Mouse (Mus musculus) G1E (cell line): ENCODE data around the gene Ttc28.

ENCODE experiments used
- CTCF ChIP-seq: IDR thresholded peaks from 2 replicates; pipeline ENCODE4 v1.5.1; 2012; ENCODE audit warnings: low read depth, low read length, inconsistent platforms, mixed read lengths
- GATA1 ChIP-seq: IDR thresholded peaks from 2 replicates; pipeline ENCODE4 v1.6.1; 2012; ENCODE audit warnings: borderline replicate concordance, low read length, inconsistent platforms, mixed read lengths
- POLR2AphosphoS5 ChIP-seq: IDR thresholded peaks from 2 replicates; pipeline ENCODE4 v1.6.1; 2012; ENCODE audit warnings: low read depth, low read length, inconsistent platforms; ENCODE audit not compliant: insufficient replicate concordance
- TAL1 ChIP-seq: conservative IDR thresholded peaks from 2 replicates; pipeline ENCODE4 v1.6.1; 2012; ENCODE audit warnings: low read depth, low read length, inconsistent platforms, mixed read lengths

DNA sequence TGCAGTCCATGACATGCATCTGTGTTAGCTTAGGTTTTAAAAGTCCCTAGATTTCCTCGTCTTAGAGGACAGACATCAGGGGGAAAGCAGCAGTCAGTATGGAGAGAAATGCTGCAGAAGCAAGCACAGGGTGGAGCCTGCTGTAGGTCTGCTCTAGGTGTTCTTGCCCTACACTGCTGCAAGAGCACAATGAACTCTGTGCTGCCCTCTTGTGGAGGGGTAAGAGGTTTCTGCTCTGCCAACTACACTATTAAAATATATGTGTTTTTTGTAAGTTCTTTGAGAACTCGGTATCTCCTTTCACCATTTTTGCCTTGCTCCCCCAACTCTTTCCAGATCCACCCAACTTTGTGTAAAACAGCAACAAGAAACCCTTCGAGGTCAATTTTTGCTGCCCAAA is 425.1 kb downstream of the Ttc28 start:
- TF ChIP-seq CTCF (no peak), TAL1 (no peak), GATA1 (no peak), POLR2AphosphoS5 (no peak)
